Mouse (Mus musculus): ENCODE results near the gene Aspscr1.

GRCm38 (mm10) chr11:120723509-120723908 is 50.7 kb downstream of the Aspscr1 start:
- TF ChIP-seq CTCF (IDR thresholded peaks at IDR 0.05; ENCODE audit: control insufficient read depth, insufficient read depth, insufficient replicate concordance, low read depth, low read length) (no peak), POLR2A (IDR thresholded peaks at IDR 0.05; ENCODE audit: control insufficient read depth, low read depth, low read length) (no peak)

Data from testis, adult 2 months (tissue).